Mouse (Mus musculus) midbrain, embryonic 14.5 days (tissue): ENCODE measurements around the gene Slc9a3. TPM values are rescaled to one million over a fixed set of nuclear protein-coding genes. Genes with fewer than 3 reads are reported as not detected.
A peak's percentile ranks its signal among the peaks of the same experiment; 100 is the strongest.

Experiments
- ATAC-seq: fragments of 200-750 bp; cut with Nextera tagmentation; 2 replicates; pipeline ENCODE4 v1.8.0; 2017; ENCODE audit warnings: moderate number of reproducible peaks, moderate library complexity; ENCODE audit not compliant: low FRiP score, low TSS enrichment
- DNase-seq: peaks from one replicate; pipeline ENCODE4 v3.0.0-alpha.2; 2015
- H3K27ac ChIP-seq: fragments of 300-500 bp; sonication (generic); replicated peaks from 2 replicates; pipeline ENCODE4 v1.5.1; 2014; ENCODE audit warnings: mild to moderate bottlenecking, low read depth, low read length, moderate library complexity
- H3K27me3 ChIP-seq: fragments of 300-500 bp; sonication (generic); 2 replicates; pipeline ENCODE4 v1.6.1; 2014; ENCODE audit warnings: low read length, control low read depth, mixed read lengths; ENCODE audit not compliant: control insufficient read depth, insufficient read depth
- H3K36me3 ChIP-seq: fragments of 300-500 bp; sonication (generic); 2 replicates; pipeline ENCODE4 v1.6.1; 2014; ENCODE audit warnings: low read length, control low read depth; ENCODE audit not compliant: control insufficient read depth, insufficient read depth
- H3K4me1 ChIP-seq: fragments of 300-500 bp; sonication (generic); 2 replicates; pipeline ENCODE4 v1.6.1; 2014; ENCODE audit warnings: mild to moderate bottlenecking, antibody characterized with exemption, low read length, control low read depth; ENCODE audit not compliant: control insufficient read depth, insufficient read depth
- H3K4me2 ChIP-seq: fragments of 300-500 bp; sonication (generic); 2 replicates; pipeline ENCODE4 v1.6.1; 2014; ENCODE audit warnings: mild to moderate bottlenecking, low read length, moderate library complexity
- H3K4me3 ChIP-seq: fragments of 300-500 bp; sonication (generic); replicated peaks from 2 replicates; pipeline ENCODE4 v1.5.1; 2014; ENCODE audit warnings: low read depth, low read length
- H3K9ac ChIP-seq: fragments of 300-500 bp; sonication (generic); replicated peaks from 2 replicates; pipeline ENCODE4 v1.6.1; 2014; ENCODE audit warnings: mild to moderate bottlenecking, low read length, moderate library complexity
- H3K9me3 ChIP-seq: fragments of 300-500 bp; sonication (generic); 2 replicates; pipeline ENCODE4 v1.6.1; 2016; ENCODE audit warnings: low read length, control low read depth, mixed read lengths; ENCODE audit not compliant: control insufficient read depth
- WGBS: fragments of 180-500 bp; shearing (Covaris S2); extraction: QIAGEN DNeasy Blood & Tissue Kit; methylation state at CpG from one replicate; pipeline ENCODE4 v1.1.7; 2014; 5-methylcytosine and 5-hydroxymethylcytosine counted together
- polyA plus RNA-seq: library from polyadenylated mRNA; unstranded; fragments of >200 nt; fragmentation: Nextera tagmentation; extraction: Ambion mirVana; gene quantifications from 2 replicates; pipeline ENCODE4 v1.2.1, GENCODE M21; 2014

The Slc9a3 gene
- polyA plus RNA-seq, 1 experiment from 2014 or later, result 0.17 TPM

DNA sequence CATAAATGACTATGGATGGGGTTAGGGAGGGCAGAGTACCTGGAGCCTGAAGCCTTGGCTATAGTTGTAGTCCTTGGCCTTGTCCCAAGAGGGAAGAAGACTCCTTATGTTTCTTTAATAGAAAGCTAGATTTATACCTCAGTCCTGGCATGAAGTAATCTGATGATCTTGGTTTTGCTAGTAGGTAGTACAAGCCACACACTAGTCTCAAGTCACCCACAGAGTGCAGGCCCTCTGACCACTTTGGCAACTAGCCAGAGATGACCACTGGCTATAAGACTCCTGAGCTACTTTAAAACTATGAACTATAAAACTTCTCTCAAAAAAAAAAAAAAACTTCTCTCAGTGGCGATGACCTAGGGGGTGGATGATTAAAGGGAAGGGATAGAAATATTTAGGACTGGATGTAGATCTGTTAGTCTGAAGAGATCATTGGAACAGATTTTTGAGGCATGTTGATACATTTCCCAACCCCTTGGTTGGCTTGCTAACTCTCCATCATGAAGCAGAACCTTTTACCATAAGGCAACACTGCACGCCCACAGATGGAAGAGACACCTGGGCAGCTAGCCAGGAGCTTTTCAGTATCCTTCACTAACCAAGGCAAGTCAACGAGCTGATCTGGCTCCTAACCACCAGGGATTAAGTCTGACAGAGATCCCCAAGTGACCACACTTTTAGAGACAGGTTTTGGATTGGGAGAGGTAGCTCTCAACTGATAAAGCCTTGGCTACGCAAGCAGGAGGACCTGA is 18.2 kb upstream of the Slc9a3 start:
- no peaks in the 10 kb centered on the region for H3K9me3 ChIP-seq
- no peaks in the 10 kb centered on the region for H3K36me3 ChIP-seq
- no peak overlapping the region for H3K9ac ChIP-seq
- H3K4me2 ChIP-seq, result no peak overlapping the region
- no peak overlapping the region for H3K4me3 ChIP-seq
- no peaks in the 10 kb centered on the region for H3K27me3 ChIP-seq
- ATAC-seq (no peak), DNase-seq (no peak)
- no peak overlapping the region for H3K27ac ChIP-seq
- no peaks in the 10 kb centered on the region for H3K4me1 ChIP-seq
- 82% methylated on average over 4 of the region's 4 CpGs for WGBS

DNA sequence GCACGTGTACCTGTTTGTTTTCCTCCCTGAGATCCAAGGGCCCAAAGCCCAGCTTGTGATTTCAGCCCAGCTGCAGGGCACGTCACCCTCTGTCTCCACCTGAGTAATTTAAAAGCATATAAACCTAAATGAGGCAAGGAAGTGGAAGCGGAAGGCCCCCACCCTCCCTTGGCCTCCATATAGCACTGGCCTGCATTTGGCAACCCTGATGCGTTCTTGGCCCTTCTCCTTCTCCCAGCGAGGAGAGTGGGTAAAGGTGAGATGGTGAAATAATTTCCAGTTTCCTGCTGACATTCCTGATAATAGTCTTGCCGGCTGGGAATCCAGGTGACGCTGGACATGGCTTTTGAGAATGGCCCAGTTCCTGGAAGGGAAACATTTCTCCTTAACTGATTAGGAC is 16.8 kb upstream of the Slc9a3 start:
- no peaks in the 10 kb centered on the region for H3K27me3 ChIP-seq
- no peak overlapping the region for H3K9ac ChIP-seq
- H3K36me3 ChIP-seq, result no peaks in the 10 kb centered on the region
- H3K4me1 ChIP-seq, result no peaks in the 10 kb centered on the region
- ATAC-seq, result no peak
- H3K4me2 ChIP-seq, result no peak overlapping the region
- no peak for DNase-seq
- no peaks in the 10 kb centered on the region for H3K9me3 ChIP-seq
- no peak overlapping the region for H3K4me3 ChIP-seq
- no peak overlapping the region for H3K27ac ChIP-seq
- WGBS, result 84% methylated on average over 7 of the region's 7 CpGs

DNA sequence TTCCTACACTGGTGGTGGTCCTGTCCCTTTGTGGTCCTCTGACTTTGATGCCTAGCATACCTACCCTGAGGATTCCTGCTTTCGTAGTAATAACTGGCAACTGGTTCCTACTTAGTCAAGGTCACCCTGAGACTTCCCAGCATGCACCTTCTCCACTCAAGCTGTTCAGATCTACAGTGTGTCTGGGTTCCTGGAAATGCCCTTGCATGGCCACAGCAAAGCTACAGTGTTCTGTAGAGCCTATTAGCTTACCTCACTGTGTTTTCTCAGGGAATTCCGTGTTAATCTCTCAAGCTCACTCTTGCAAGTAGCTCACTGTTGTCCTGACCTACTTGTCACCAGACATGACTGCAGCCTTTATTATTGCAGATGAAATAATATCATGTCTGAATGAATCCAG is 13.8 kb upstream of the Slc9a3 start:
- no peaks in the 10 kb centered on the region for H3K4me1 ChIP-seq
- ATAC-seq (no peak), DNase-seq (no peak)
- H3K9ac ChIP-seq, result no peak overlapping the region
- H3K9me3 ChIP-seq, result no peaks in the 10 kb centered on the region; the same call in 1 of the 2 replicates
- H3K4me3 ChIP-seq, result no peak overlapping the region
- H3K27me3 ChIP-seq, result no peaks in the 10 kb centered on the region
- WGBS, result 82% methylated on average over 2 of the region's 2 CpGs
- no peaks in the 10 kb centered on the region for H3K36me3 ChIP-seq
- no peak overlapping the region for H3K27ac ChIP-seq
- no peak overlapping the region for H3K4me2 ChIP-seq

DNA sequence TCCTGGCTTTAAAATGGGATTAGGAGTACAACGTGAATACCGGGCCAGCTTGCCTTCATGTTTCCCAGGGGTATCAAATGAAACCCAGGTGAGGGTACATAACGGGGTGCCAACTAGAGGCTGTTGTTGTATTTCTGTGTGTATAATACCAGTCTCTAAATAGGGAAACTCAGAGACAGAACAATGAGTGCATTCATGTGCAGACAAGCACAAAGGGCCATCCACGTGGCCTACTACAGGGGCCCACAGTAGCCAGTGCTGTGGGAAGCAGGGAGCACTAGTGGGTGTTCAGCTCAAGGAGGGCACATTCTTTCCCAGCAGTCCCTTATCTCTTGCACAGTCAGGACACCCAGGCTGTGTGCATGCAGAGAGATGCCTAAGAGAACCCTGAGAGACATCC is 8.7 kb upstream of the Slc9a3 start:
- Histone ChIP-seq H3K9ac (no peak overlapping the region), H3K27ac (no peak overlapping the region), H3K4me1 (no peaks in the 10 kb centered on the region), H3K4me2 (no peak overlapping the region), H3K36me3 (no peaks in the 10 kb centered on the region), H3K27me3 (no peaks in the 10 kb centered on the region), H3K9me3 (no peaks in the 10 kb centered on the region; the same call in 1 of the 2 replicates), H3K4me3 (no peak overlapping the region)
- WGBS, result 64% methylated on average over 4 of the region's 4 CpGs
- ATAC-seq (no peak), DNase-seq (no peak)

DNA sequence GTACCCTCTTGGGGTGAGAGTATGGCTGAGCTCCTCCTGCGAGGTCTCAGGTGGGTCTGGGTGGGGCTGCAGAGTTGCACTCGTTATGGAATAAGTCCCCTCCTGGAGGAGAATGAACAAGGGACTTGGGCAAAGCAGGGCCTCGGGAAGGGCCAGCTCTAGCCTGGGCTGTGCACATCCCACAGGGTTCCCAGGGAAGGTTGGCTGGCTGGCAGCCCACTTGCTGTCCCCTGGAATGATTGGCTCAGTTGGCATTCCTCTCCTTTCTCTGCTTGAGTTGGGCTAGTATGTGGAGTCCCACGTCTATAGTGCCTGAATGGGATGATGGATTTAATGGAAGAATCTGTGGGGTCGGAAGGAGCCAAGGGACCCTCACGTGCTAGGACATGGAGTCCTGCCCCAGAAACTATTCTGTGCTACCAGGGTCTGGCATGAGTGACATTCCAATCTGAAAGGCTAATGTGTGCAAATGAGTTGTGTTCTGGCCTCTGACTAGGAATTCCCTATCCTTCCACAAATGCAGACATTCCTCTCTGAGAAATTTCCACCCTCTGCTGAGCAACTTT is 7.5 kb upstream of the Slc9a3 start:
- no peaks in the 10 kb centered on the region for H3K4me1 ChIP-seq
- no peak overlapping the region for H3K9ac ChIP-seq
- no peaks in the 10 kb centered on the region; the same call in 1 of the 2 replicates for H3K9me3 ChIP-seq
- no peaks in the 10 kb centered on the region for H3K36me3 ChIP-seq
- DNase-seq, result no peak
- ATAC-seq, result no peak
- H3K4me3 ChIP-seq, result no peak overlapping the region
- H3K27me3 ChIP-seq, result no peaks in the 10 kb centered on the region
- no peak overlapping the region for H3K4me2 ChIP-seq
- WGBS, result 67% methylated on average over 6 of the region's 6 CpGs
- H3K27ac ChIP-seq, result no peak overlapping the region

DNA sequence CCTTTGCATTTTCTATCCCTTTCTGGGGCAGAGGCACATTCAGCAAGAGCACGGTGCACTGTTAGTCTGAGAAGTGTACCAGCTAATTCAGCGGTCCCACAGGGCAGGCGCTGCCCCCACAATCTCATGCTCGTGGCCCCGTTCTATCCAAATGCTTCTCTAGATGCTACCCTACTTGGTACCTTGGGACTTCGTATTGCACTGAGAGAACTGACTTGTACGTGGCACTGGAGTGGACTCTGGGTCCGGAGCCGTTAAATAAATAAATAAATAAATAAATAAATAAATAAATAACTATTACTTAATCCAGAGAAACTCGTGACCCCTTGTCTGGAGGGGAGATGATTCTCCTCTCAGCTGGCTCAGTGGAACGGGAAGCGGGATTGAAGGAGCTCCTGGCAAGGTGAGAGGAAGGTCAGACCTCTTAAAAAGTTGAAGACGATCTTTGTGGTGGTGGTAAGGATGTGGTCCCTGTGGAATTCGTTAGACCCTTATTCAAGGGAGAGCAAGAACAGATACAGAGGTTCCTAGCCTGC is 606 bp downstream of the Slc9a3 start:
- 32% methylated on average over 14 of the region's 14 CpGs for WGBS
- H3K4me3 ChIP-seq, result 0 out of 2 replicates have a peak overlapping the region, but pooled peaks have one; percentile 38
- no peak for ATAC-seq

DNA sequence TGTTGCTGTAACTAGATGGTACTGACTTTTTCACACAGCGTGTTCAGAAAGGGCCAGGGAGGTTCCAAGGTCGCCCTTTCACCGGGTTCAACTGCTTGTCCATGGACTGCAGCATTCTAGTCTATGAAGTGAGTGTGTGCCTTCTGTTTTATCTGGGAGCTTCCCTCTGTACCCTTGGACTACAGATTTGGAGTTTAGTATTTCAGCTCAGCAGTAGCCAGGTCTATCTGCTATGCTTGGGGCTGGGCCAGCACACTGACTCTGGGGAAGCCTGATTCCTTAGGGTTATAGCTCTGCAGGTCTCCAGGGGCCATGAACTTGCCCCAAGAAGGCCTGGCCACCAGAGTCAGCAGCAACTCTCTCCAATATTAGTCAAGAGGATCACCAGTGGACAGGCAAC is 1.4 kb downstream of the Slc9a3 start:
- H3K4me3 ChIP-seq, result no peak overlapping the region
- H3K9ac ChIP-seq, result no peak overlapping the region
- H3K4me1 ChIP-seq, result peaks cover 4% of the 10 kb centered on the region
- peaks cover 26% of the 10 kb centered on the region for H3K27me3 ChIP-seq
- no peak overlapping the region for H3K27ac ChIP-seq
- 64% methylated on average over 3 of the region's 3 CpGs for WGBS
- DNase-seq, result no peak
- H3K4me2 ChIP-seq, result no peak overlapping the region
- ATAC-seq, result no peak
- no peaks in the 10 kb centered on the region for H3K36me3 ChIP-seq
- no peaks in the 10 kb centered on the region for H3K9me3 ChIP-seq

More for the DNA sequence above, 606 bp downstream of the Slc9a3 start:
- DNase-seq, result no peak
- Histone ChIP-seq H3K9me3 (no peaks in the 10 kb centered on the region), H3K27ac (no peak overlapping the region), H3K4me1 (peaks cover 4% of the 10 kb centered on the region), H3K9ac (no peak overlapping the region), H3K27me3 (peaks cover 26% of the 10 kb centered on the region), H3K4me2 (peak overlapping the region; percentile 64), H3K36me3 (no peaks in the 10 kb centered on the region)

DNA sequence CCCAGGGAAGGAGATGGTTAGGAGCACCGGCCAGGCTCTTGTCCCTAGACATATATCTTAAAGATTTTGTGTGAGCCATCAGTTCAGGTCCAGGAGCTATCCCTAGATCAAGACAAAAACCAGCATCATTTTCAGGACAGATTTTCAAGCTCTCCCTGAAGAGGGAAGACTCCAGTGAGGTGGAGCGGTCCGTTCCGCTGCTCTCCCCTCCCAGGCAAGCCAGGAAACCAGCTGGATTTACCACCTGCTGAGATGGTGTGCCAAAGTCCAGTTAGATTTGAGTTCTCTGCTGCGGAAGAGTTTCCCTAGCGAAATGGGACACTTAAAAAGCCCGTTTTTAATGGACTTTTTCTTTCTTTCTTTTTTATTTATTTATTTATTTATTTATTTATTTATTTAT is 6.3 kb downstream of the Slc9a3 start:
- Histone ChIP-seq H3K4me3 (no peak overlapping the region), H3K4me1 (no peaks in the 10 kb centered on the region), H3K36me3 (no peaks in the 10 kb centered on the region), H3K4me2 (no peak overlapping the region), H3K27ac (no peak overlapping the region), H3K27me3 (peaks cover 8% of the 10 kb centered on the region; the same call in 1 of the 2 replicates), H3K9me3 (no peaks in the 10 kb centered on the region), H3K9ac (no peak overlapping the region)
- 69% methylated on average over 7 of the region's 7 CpGs for WGBS
- DNase-seq (no peak), ATAC-seq (no peak)

DNA sequence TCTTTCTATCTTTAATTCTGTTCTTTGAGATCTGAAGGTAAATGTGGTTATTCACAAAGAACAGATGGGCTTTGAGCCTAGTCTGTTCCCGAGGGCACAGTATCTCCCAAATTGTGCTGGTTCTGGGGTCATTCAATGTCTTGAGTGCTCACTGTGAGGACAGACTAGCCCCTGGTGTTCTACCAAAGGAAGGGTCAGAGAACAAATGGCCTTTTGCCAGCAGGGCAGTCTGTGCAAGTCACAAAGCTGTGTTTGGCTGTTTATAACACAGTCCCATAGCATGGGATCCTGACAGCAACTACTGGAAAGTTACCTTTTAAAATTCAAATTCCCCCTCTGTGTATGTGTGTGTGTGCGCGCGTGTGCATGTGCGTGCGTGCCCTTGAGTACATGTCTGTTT is 8.7 kb downstream of the Slc9a3 start:
- Histone ChIP-seq H3K9me3 (no peaks in the 10 kb centered on the region), H3K4me3 (no peak overlapping the region), H3K27me3 (no peaks in the 10 kb centered on the region), H3K4me1 (no peaks in the 10 kb centered on the region), H3K9ac (no peak overlapping the region), H3K4me2 (no peak overlapping the region), H3K27ac (no peak overlapping the region), H3K36me3 (no peaks in the 10 kb centered on the region)
- 91% methylated on average over 6 of the region's 6 CpGs for WGBS
- ATAC-seq (no peak), DNase-seq (no peak)
